Mouse (Mus musculus) subcutaneous adipose tissue, adult 2 months (tissue): Measurements from ENCODE around the gene Rab3c. TPM values are rescaled to one million over a fixed set of nuclear protein-coding genes. Genes with fewer than 3 reads are reported as not detected.

ENCODE experiments used
- polyA plus RNA-seq: library from polyadenylated mRNA; depleted of rRNA; stranded (reverse); fragments of >200 nt; gene quantifications from 2 replicates; pipeline ENCODE4 v1.2.3, GENCODE M21; 2012; ENCODE audit warnings: low replicate concordance; rRNA removed

Rab3c gene
- not detected in 2 replicates for polyA plus RNA-seq

DNA sequence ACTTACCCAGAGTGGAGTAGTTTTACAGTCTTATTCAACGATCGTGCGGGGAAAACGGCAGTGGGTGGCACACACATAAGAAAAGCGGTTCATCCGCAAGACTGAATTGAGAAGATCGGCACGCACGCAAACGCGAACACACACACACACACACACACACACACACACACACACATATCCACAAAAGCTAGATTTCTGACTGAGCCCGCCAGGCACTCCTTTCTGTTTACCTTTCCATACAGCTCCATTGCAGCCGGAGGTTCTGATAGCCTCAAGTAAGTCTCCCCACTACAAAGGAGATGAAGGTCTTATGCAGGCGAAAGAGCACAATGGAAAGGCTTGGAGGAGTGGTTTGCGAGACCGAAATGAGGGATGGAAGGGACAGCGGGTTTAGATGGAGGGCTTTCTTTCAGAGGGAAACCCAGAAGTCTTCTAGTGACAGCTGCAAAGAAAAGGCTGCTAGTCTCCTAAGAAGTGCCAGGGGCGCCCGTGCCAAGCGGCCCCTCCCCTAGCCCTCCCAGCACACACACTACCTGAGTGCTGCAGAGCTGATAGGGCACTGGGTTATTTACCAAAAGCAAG, at the start of gene Rab3c:
Gene Rab3c, minus strand, starts transcription at position 434 of the 582 bp plus-strand sequence.

Other genes starting within 250 kb of the Rab3c start
- gene Gapt, start 76.2 kb upstream of the Rab3c start, polyA plus RNA-seq, result 0.83 and 4.0 TPM in 2 replicates
- gene Plk2, start 114.0 kb upstream of the Rab3c start, polyA plus RNA-seq, result 21.7 and 26.8 TPM in 2 replicates